Mouse (Mus musculus): ENCODE measurements around the gene Fxyd7. TPM values are rescaled to one million over a fixed set of nuclear protein-coding genes. Genes with fewer than 3 reads are reported as not detected.
A peak's percentile ranks its signal among the peaks of the same experiment; 100 is the strongest.

Fxyd7 gene
- polyA plus RNA-seq, 1 experiment from 2014 or later, result 1.1 TPM

- Histone ChIP-seq H3K27ac (ENCODE audit: low read length) (no peak overlapping the region), H3K4me1 (ENCODE audit: control insufficient read depth, insufficient read depth, low read length) (no peaks in the 10 kb centered on the region), H3K9me3 (replicated peaks; ENCODE audit: control insufficient read depth, low read length) (no peaks in the 10 kb centered on the region), H3K4me2 (ENCODE audit: low read depth, low read length) (no peak overlapping the region), H3K36me3 (ENCODE audit: control insufficient read depth, insufficient read depth) (no peaks in the 10 kb centered on the region), H3K4me3 (ENCODE audit: low read length) (no peak overlapping the region), H3K27me3 (ENCODE audit: control insufficient read depth, insufficient read depth, low read length) (no peaks in the 10 kb centered on the region), H3K9ac (ENCODE audit: low read length) (no peak overlapping the region)
- no peak for ATAC-seq (replicated peaks; ENCODE audit: extremely low read depth, insufficient read depth, low FRiP score)
- WGBS, result 84% methylated on average over 14 of the region's 14 CpGs
Measured at GRCm38 (mm10) chr7:31069491-31069890, 18.2 kb upstream of the Fxyd7 start.

- Histone ChIP-seq H3K9me3 (replicated peaks; ENCODE audit: control insufficient read depth, low read length) (no peaks in the 10 kb centered on the region), H3K4me3 (ENCODE audit: low read length) (no peak overlapping the region), H3K27ac (ENCODE audit: low read length) (no peak overlapping the region)
Measured at GRCm38 (mm10) chr7:31067836-31068235, 16.6 kb upstream of the Fxyd7 start.

GRCm38 (mm10) chr7:31063074-31063560, 11.8 kb upstream of the Fxyd7 start:
- Histone ChIP-seq H3K36me3 (ENCODE audit: control insufficient read depth, insufficient read depth) (no peaks in the 10 kb centered on the region), H3K27me3 (ENCODE audit: control insufficient read depth, insufficient read depth, low read length) (no peaks in the 10 kb centered on the region), H3K4me3 (ENCODE audit: low read length) (no peak overlapping the region), H3K9ac (ENCODE audit: low read length) (no peak overlapping the region), H3K9me3 (replicated peaks; ENCODE audit: control insufficient read depth, low read length) (no peaks in the 10 kb centered on the region), H3K4me1 (ENCODE audit: control insufficient read depth, insufficient read depth, low read length) (peaks cover 3% of the 10 kb centered on the region; the same call in 1 of the 2 replicates), H3K27ac (ENCODE audit: low read length) (no peak overlapping the region), H3K4me2 (ENCODE audit: low read depth, low read length) (no peak overlapping the region)
- WGBS, result 78% methylated on average over 12 of the region's 12 CpGs
- ATAC-seq (replicated peaks; ENCODE audit: extremely low read depth, insufficient read depth, low FRiP score), result no peak

More at GRCm38 (mm10) chr7:31067836-31068235, 16.6 kb upstream of the Fxyd7 start:
- Histone ChIP-seq H3K36me3 (ENCODE audit: control insufficient read depth, insufficient read depth) (no peaks in the 10 kb centered on the region), H3K27me3 (ENCODE audit: control insufficient read depth, insufficient read depth, low read length) (no peaks in the 10 kb centered on the region), H3K9ac (ENCODE audit: low read length) (no peak overlapping the region), H3K4me2 (ENCODE audit: low read depth, low read length) (no peak overlapping the region), H3K4me1 (ENCODE audit: control insufficient read depth, insufficient read depth, low read length) (no peaks in the 10 kb centered on the region)
- no peak for ATAC-seq (replicated peaks; ENCODE audit: extremely low read depth, insufficient read depth, low FRiP score)
- 33% methylated on average over 5 of the region's 5 CpGs for WGBS

- WGBS, result 87% methylated on average over 7 of the region's 7 CpGs
- H3K27ac ChIP-seq (ENCODE audit: low read length), result no peak overlapping the region
- no peaks in the 10 kb centered on the region for H3K27me3 ChIP-seq (ENCODE audit: control insufficient read depth, insufficient read depth, low read length)
- H3K9me3 ChIP-seq (replicated peaks; ENCODE audit: control insufficient read depth, low read length), result no peaks in the 10 kb centered on the region
- H3K36me3 ChIP-seq (ENCODE audit: control insufficient read depth, insufficient read depth), result no peaks in the 10 kb centered on the region
- H3K4me1 ChIP-seq (ENCODE audit: control insufficient read depth, insufficient read depth, low read length), result peaks cover 6% of the 10 kb centered on the region; the same call in 1 of the 2 replicates
- H3K4me3 ChIP-seq (ENCODE audit: low read length), result no peak overlapping the region
- no peak for ATAC-seq (replicated peaks; ENCODE audit: extremely low read depth, insufficient read depth, low FRiP score)
- no peak overlapping the region for H3K4me2 ChIP-seq (ENCODE audit: low read depth, low read length)
- no peak overlapping the region for H3K9ac ChIP-seq (ENCODE audit: low read length)
Measured at GRCm38 (mm10) chr7:31060621-31061010, 9.3 kb upstream of the Fxyd7 start.

GRCm38 (mm10) chr7:31059919-31060620, 8.8 kb upstream of the Fxyd7 start:
- WGBS, result 75% methylated on average over 11 of the region's 11 CpGs

GRCm38 (mm10) chr7:31059108-31059507, 7.8 kb upstream of the Fxyd7 start, which contains the start of gene Lgi4:
Gene Lgi4, plus strand, starts transcription at chr7:31059342.
- 2% methylated on average over 2 of the region's 2 CpGs for WGBS
- no peak within 1 kb of the TSS for H3K27ac ChIP-seq (ENCODE audit: low read length)

More at GRCm38 (mm10) chr7:31059919-31060620, 8.8 kb upstream of the Fxyd7 start:
- ATAC-seq (replicated peaks; ENCODE audit: extremely low read depth, insufficient read depth, low FRiP score), result no peak
- Histone ChIP-seq H3K9me3 (replicated peaks; ENCODE audit: control insufficient read depth, low read length) (no peaks in the 10 kb centered on the region), H3K4me3 (ENCODE audit: low read length) (no peak overlapping the region), H3K9ac (ENCODE audit: low read length) (no peak overlapping the region), H3K36me3 (ENCODE audit: control insufficient read depth, insufficient read depth) (no peaks in the 10 kb centered on the region), H3K4me1 (ENCODE audit: control insufficient read depth, insufficient read depth, low read length) (peaks cover 6% of the 10 kb centered on the region; the same call in 1 of the 2 replicates), H3K27ac (ENCODE audit: low read length) (no peak overlapping the region), H3K27me3 (ENCODE audit: control insufficient read depth, insufficient read depth, low read length) (no peaks in the 10 kb centered on the region), H3K4me2 (ENCODE audit: low read depth, low read length) (no peak overlapping the region)

GRCm38 (mm10) chr7:31058211-31058610, 6.9 kb upstream of the Fxyd7 start:
- peaks cover 13% of the 10 kb centered on the region for H3K4me1 ChIP-seq (ENCODE audit: control insufficient read depth, insufficient read depth, low read length)
- H3K9me3 ChIP-seq (replicated peaks; ENCODE audit: control insufficient read depth, low read length), result no peaks in the 10 kb centered on the region
- H3K4me3 ChIP-seq (ENCODE audit: low read length), result no peak overlapping the region
- H3K36me3 ChIP-seq (ENCODE audit: control insufficient read depth, insufficient read depth), result no peaks in the 10 kb centered on the region
- 85% methylated on average over 6 of the region's 6 CpGs for WGBS
- no peak overlapping the region for H3K4me2 ChIP-seq (ENCODE audit: low read depth, low read length)
- no peaks in the 10 kb centered on the region for H3K27me3 ChIP-seq (ENCODE audit: control insufficient read depth, insufficient read depth, low read length)
- no peak overlapping the region for H3K9ac ChIP-seq (ENCODE audit: low read length)
- no peak overlapping the region for H3K27ac ChIP-seq (ENCODE audit: low read length)
- ATAC-seq (replicated peaks; ENCODE audit: extremely low read depth, insufficient read depth, low FRiP score), result no peak

More at GRCm38 (mm10) chr7:31059108-31059507, 7.8 kb upstream of the Fxyd7 start, which contains the start of gene Lgi4:
- Histone ChIP-seq H3K4me1 (ENCODE audit: control insufficient read depth, insufficient read depth, low read length) (peaks cover 6% of the 10 kb centered on the region; the same call in 1 of the 2 replicates), H3K27me3 (ENCODE audit: control insufficient read depth, insufficient read depth, low read length) (no peaks in the 10 kb centered on the region), H3K9me3 (replicated peaks; ENCODE audit: control insufficient read depth, low read length) (no peaks in the 10 kb centered on the region), H3K4me2 (ENCODE audit: low read depth, low read length) (no peak within 1 kb of the TSS), H3K9ac (ENCODE audit: low read length) (no peak within 1 kb of the TSS), H3K4me3 (ENCODE audit: low read length) (no peak within 1 kb of the TSS), H3K36me3 (ENCODE audit: control insufficient read depth, insufficient read depth) (no peaks in the 10 kb centered on the region)
- no peak for ATAC-seq (replicated peaks; ENCODE audit: extremely low read depth, insufficient read depth, low FRiP score)

- Histone ChIP-seq H3K4me2 (ENCODE audit: low read depth, low read length) (no peak overlapping the region), H3K27me3 (ENCODE audit: control insufficient read depth, insufficient read depth, low read length) (0 out of 2 replicates have a peak, but pooled peaks cover 2% of the 10 kb centered on the region), H3K36me3 (ENCODE audit: control insufficient read depth, insufficient read depth) (no peaks in the 10 kb centered on the region), H3K27ac (ENCODE audit: low read length) (no peak overlapping the region), H3K9me3 (replicated peaks; ENCODE audit: control insufficient read depth, low read length) (no peaks in the 10 kb centered on the region), H3K4me1 (ENCODE audit: control insufficient read depth, insufficient read depth, low read length) (peaks cover 18% of the 10 kb centered on the region), H3K9ac (ENCODE audit: low read length) (no peak overlapping the region), H3K4me3 (ENCODE audit: low read length) (no peak overlapping the region)
- 69% methylated on average over 5 of the region's 5 CpGs for WGBS
- ATAC-seq (replicated peaks; ENCODE audit: extremely low read depth, insufficient read depth, low FRiP score), result no peak
Measured at GRCm38 (mm10) chr7:31057730-31058129, 6.5 kb upstream of the Fxyd7 start.

GRCm38 (mm10) chr7:31057071-31057470, 5.8 kb upstream of the Fxyd7 start, which contains the start of gene Fxyd1:
Gene Fxyd1, minus strand, starts transcription at chr7:31057199.
- H3K4me2 ChIP-seq (ENCODE audit: low read depth, low read length), result peak within 1 kb of the TSS; percentile 3; the same call in 1 of the 2 replicates
- 80% methylated on average over 2 of the region's 2 CpGs for WGBS

More at GRCm38 (mm10) chr7:31057071-31057470, 5.8 kb upstream of the Fxyd7 start, which contains the start of gene Fxyd1:
- no peaks in the 10 kb centered on the region for H3K36me3 ChIP-seq (ENCODE audit: control insufficient read depth, insufficient read depth)
- H3K9me3 ChIP-seq (replicated peaks; ENCODE audit: control insufficient read depth, low read length), result no peaks in the 10 kb centered on the region
- H3K4me3 ChIP-seq (ENCODE audit: low read length), result no peak within 1 kb of the TSS
- peaks cover 24% of the 10 kb centered on the region for H3K4me1 ChIP-seq (ENCODE audit: control insufficient read depth, insufficient read depth, low read length)
- H3K27ac ChIP-seq (ENCODE audit: low read length), result peak within 1 kb of the TSS; percentile 98
- ATAC-seq (replicated peaks; ENCODE audit: extremely low read depth, insufficient read depth, low FRiP score), result no peak
- peaks cover 5% of the 10 kb centered on the region; the same call in 1 of the 2 replicates for H3K27me3 ChIP-seq (ENCODE audit: control insufficient read depth, insufficient read depth, low read length)
- H3K9ac ChIP-seq (ENCODE audit: low read length), result peak within 1 kb of the TSS; percentile 6; the same call in 1 of the 2 replicates

Data from heart, embryonic 16.5 days (tissue).